ENCODE assay signal across 19 mouse cellular contexts in genomic region chr15:25751510-25751909, GRCm38 (mm10).
DNase-seq lines count a peak whose midpoint lies in the region; ATAC-seq and TF ChIP-seq lines count a peak whose summit lies in the region.
"Had no signal": no experiment of that assay in that cellular context is flagged by ENCODE, and none has a peak within 500 bp of the region (broad histone marks: within the 10 kb centered on the region; RNA-seq: fewer than 3 reads in every experiment).

No protein-coding gene starts in this region.

- no peak for DNase-seq in forebrain, embryonic 11.5 days (ENCODE audit: low spot score)
- peak; percentile 54 for DNase-seq in midbrain, embryonic 10.5 days (ENCODE audit: low spot score)
- DNase-seq in midbrain, postnatal 0 days (ENCODE audit: low spot score) = no peak
- DNase-seq in embryo, embryonic 11 days = peak; percentile 59
- no peak for DNase-seq in thymus, postnatal 36 days
- DNase-seq: adrenal gland, postnatal 36 days; cerebellum, adult 2 months; gastrocnemius, postnatal 36 days; kidney, adult 8-10 months; lung, postnatal 10 days; spleen, adult 18-20 months; thymus, postnatal 25 days had no signal

- H3K4me2 ChIP-seq in forebrain, embryonic 13.5 days = no peak overlapping the region
- H3K4me2 ChIP-seq in forebrain, embryonic 11.5 days (ENCODE audit: low read depth, low read length, severe bottlenecking) = no peak overlapping the region
- H3K4me2 ChIP-seq in midbrain, postnatal 0 days (ENCODE audit: low read depth, low read length, poor library complexity, severe bottlenecking) = no peak overlapping the region
- no peak overlapping the region for H3K4me2 ChIP-seq in midbrain, embryonic 15.5 days
- H3K4me2 ChIP-seq: embryonic facial prominence, embryonic 15.5 days; limb, embryonic 15.5 days had no signal

- no peaks in the 10 kb centered on the region for H3K27me3 ChIP-seq in forebrain, embryonic 13.5 days
- H3K27me3 ChIP-seq in forebrain, embryonic 11.5 days (ENCODE audit: control insufficient read depth, insufficient read depth, low read length) = no peaks in the 10 kb centered on the region
- peaks cover 14% of the 10 kb centered on the region; the same call in 1 of the 2 replicates for H3K27me3 ChIP-seq in midbrain, embryonic 10.5 days (ENCODE audit: low read depth, poor library complexity, severe bottlenecking)
- H3K27me3 ChIP-seq in midbrain, postnatal 0 days (ENCODE audit: insufficient read depth, low read length) = no peaks in the 10 kb centered on the region
- no peaks in the 10 kb centered on the region for H3K27me3 ChIP-seq in midbrain, embryonic 15.5 days (replicated peaks)
- H3K27me3 ChIP-seq: CH12.LX; embryonic facial prominence, embryonic 15.5 days; limb, embryonic 15.5 days had no signal

- peak overlapping the region; percentile 32; the same call in 1 of the 2 replicates for H3K27ac ChIP-seq in forebrain, embryonic 13.5 days
- H3K27ac ChIP-seq in forebrain, embryonic 11.5 days (ENCODE audit: low read depth, low read length) = no peak overlapping the region
- H3K27ac ChIP-seq in midbrain, embryonic 10.5 days (replicated peaks) = peak overlapping the region; percentile 81
- H3K27ac ChIP-seq in midbrain, postnatal 0 days (ENCODE audit: low read depth, low read length) = no peak overlapping the region
- 0 out of 2 replicates have a peak overlapping the region, but pooled peaks have one; percentile 75 for H3K27ac ChIP-seq in midbrain, embryonic 15.5 days
- H3K27ac ChIP-seq: embryonic facial prominence, embryonic 15.5 days; limb, embryonic 15.5 days had no signal

- WGBS in forebrain, embryonic 13.5 days = 30% methylated on average over 11 of the region's 11 CpGs
- WGBS in forebrain, embryonic 11.5 days = 21% methylated on average over 11 of the region's 11 CpGs
- WGBS in midbrain, embryonic 10.5 days = 21% methylated on average over 11 of the region's 11 CpGs
- 48% methylated on average over 11 of the region's 11 CpGs for WGBS in midbrain, postnatal 0 days
- WGBS in midbrain, embryonic 15.5 days = 27% methylated on average over 11 of the region's 11 CpGs

- no peak for TF ChIP-seq CTCF in midbrain, postnatal 0 days (IDR thresholded peaks at IDR 0.05)

- no peak overlapping the region for H3K9ac ChIP-seq in forebrain, embryonic 13.5 days
- H3K9ac ChIP-seq in forebrain, embryonic 11.5 days (ENCODE audit: low read length) = no peak overlapping the region
- no peak overlapping the region for H3K9ac ChIP-seq in midbrain, postnatal 0 days (replicated peaks; ENCODE audit: low read length, poor library complexity, severe bottlenecking)
- no peak overlapping the region for H3K9ac ChIP-seq in midbrain, embryonic 15.5 days
- H3K9ac ChIP-seq: embryonic facial prominence, embryonic 15.5 days; limb, embryonic 15.5 days had no signal

- no peak overlapping the region for H3K4me3 ChIP-seq in forebrain, embryonic 13.5 days
- H3K4me3 ChIP-seq in forebrain, embryonic 11.5 days (ENCODE audit: low read depth, low read length) = no peak overlapping the region
- H3K4me3 ChIP-seq in midbrain, embryonic 10.5 days = peak overlapping the region; percentile 14
- no peak overlapping the region for H3K4me3 ChIP-seq in midbrain, postnatal 0 days (ENCODE audit: low read depth, low read length)
- H3K4me3 ChIP-seq in midbrain, embryonic 15.5 days = no peak overlapping the region
- H3K4me3 ChIP-seq: embryonic facial prominence, embryonic 15.5 days; limb, embryonic 15.5 days had no signal

- no peaks in the 10 kb centered on the region for H3K9me3 ChIP-seq in forebrain, embryonic 13.5 days (replicated peaks)
- no peaks in the 10 kb centered on the region for H3K9me3 ChIP-seq in forebrain, embryonic 11.5 days (ENCODE audit: control insufficient read depth, low read length)
- H3K9me3 ChIP-seq in midbrain, embryonic 10.5 days (replicated peaks) = 0 out of 2 replicates have a peak, but pooled peaks cover 4% of the 10 kb centered on the region
- H3K9me3 ChIP-seq in midbrain, postnatal 0 days (ENCODE audit: low read length) = no peaks in the 10 kb centered on the region
- H3K9me3 ChIP-seq in midbrain, embryonic 15.5 days = no peaks in the 10 kb centered on the region
- H3K9me3 ChIP-seq: embryonic facial prominence, embryonic 15.5 days; limb, embryonic 15.5 days had no signal

- ATAC-seq in forebrain, embryonic 13.5 days = no peak
- no peak for ATAC-seq in forebrain, embryonic 11.5 days (replicated peaks; ENCODE audit: low FRiP score)
- no peak for ATAC-seq in midbrain, postnatal 0 days (ENCODE audit: low FRiP score)
- no peak for ATAC-seq in midbrain, embryonic 15.5 days (replicated peaks)
- ATAC-seq in megakaryocyte, adult 5-6 weeks (ENCODE audit: poor library complexity, severe bottlenecking) = no peak
- ATAC-seq: inflammation-experienced regulatory T-cells, adult 6 months had no signal

- peaks cover 36% of the 10 kb centered on the region for H3K4me1 ChIP-seq in forebrain, embryonic 13.5 days
- H3K4me1 ChIP-seq in forebrain, embryonic 11.5 days (replicated peaks; ENCODE audit: control insufficient read depth, insufficient read depth, low read length) = peaks cover 13% of the 10 kb centered on the region
- H3K4me1 ChIP-seq in midbrain, embryonic 10.5 days = peaks cover 71% of the 10 kb centered on the region
- H3K4me1 ChIP-seq in midbrain, postnatal 0 days (ENCODE audit: insufficient read depth, low read length) = no peaks in the 10 kb centered on the region; the same call in 1 of the 2 replicates
- H3K4me1 ChIP-seq in midbrain, embryonic 15.5 days = peaks cover 26% of the 10 kb centered on the region

- no peaks in the 10 kb centered on the region for H3K36me3 ChIP-seq in forebrain, embryonic 13.5 days (ENCODE audit: poor library complexity, severe bottlenecking)
- H3K36me3 ChIP-seq in forebrain, embryonic 11.5 days (ENCODE audit: control insufficient read depth, insufficient read depth, low read length) = no peaks in the 10 kb centered on the region
- peaks cover 12% of the 10 kb centered on the region for H3K36me3 ChIP-seq in midbrain, embryonic 10.5 days
- no peaks in the 10 kb centered on the region for H3K36me3 ChIP-seq in midbrain, postnatal 0 days (ENCODE audit: insufficient read depth, low read length)
- H3K36me3 ChIP-seq in midbrain, embryonic 15.5 days (replicated peaks) = no peaks in the 10 kb centered on the region

Comparison
In these comparisons a context has a peak if more than half of its experiments do, and no peak if none do; other contexts are left out.
1. H3K27ac ChIP-seq: peak in forebrain, embryonic 13.5 days (single experiment), midbrain, embryonic 10.5 days (single experiment) and midbrain, embryonic 15.5 days (single experiment); none in forebrain, embryonic 11.5 days (single experiment) and midbrain, postnatal 0 days (single experiment).
2. DNase-seq: peak in midbrain, embryonic 10.5 days (single experiment) and embryo, embryonic 11 days (single experiment); none in forebrain, embryonic 11.5 days (single experiment), midbrain, postnatal 0 days (single experiment) and thymus, postnatal 36 days (0 of 2).